Mouse (Mus musculus) heart, postnatal 14 days (tissue): Measurements from ENCODE around the gene Serpine1. TPM values are rescaled to one million over a fixed set of nuclear protein-coding genes. Genes with fewer than 3 reads are reported as not detected.
"Not testable (repeated sequence)": the region's sequence is repeated elsewhere in the genome, so short reads cannot be mapped to it uniquely, and the experiment has no call there.

ENCODE experiments used
- DNase-seq, 2 experiments: peaks; one replicate each; pipeline ENCODE4 v3.0.0; 2021 to 2022
- intact Hi-C: fragments of 180-260 bp; cut with DNase I; formaldehyde crosslinking; loops from one replicate; pipeline ENCODE4 v1.15.1; 2025
- long read RNA-seq, 2 experiments: library from polyadenylated mRNA; stranded (forward); transcript quantifications; one replicate each; pipeline ENCODE4 v2.0.0; 2021
- total RNA-seq, 2 experiments: library from RNA; stranded (reverse); gene quantifications; 2 replicates each; pipeline ENCODE4 v1.2.3; 2021

Serpine1 gene
- total RNA-seq: 10 to 100 TPM; 12.5 TPM
- long read RNA-seq, experiment 1, partial matches to known transcripts: 2 of 2 reads
- long read RNA-seq, experiment 1, other reads (novel, unspliced or antisense): 0 of 2 reads
- long read RNA-seq, experiment 2: 0 reads

DNA sequence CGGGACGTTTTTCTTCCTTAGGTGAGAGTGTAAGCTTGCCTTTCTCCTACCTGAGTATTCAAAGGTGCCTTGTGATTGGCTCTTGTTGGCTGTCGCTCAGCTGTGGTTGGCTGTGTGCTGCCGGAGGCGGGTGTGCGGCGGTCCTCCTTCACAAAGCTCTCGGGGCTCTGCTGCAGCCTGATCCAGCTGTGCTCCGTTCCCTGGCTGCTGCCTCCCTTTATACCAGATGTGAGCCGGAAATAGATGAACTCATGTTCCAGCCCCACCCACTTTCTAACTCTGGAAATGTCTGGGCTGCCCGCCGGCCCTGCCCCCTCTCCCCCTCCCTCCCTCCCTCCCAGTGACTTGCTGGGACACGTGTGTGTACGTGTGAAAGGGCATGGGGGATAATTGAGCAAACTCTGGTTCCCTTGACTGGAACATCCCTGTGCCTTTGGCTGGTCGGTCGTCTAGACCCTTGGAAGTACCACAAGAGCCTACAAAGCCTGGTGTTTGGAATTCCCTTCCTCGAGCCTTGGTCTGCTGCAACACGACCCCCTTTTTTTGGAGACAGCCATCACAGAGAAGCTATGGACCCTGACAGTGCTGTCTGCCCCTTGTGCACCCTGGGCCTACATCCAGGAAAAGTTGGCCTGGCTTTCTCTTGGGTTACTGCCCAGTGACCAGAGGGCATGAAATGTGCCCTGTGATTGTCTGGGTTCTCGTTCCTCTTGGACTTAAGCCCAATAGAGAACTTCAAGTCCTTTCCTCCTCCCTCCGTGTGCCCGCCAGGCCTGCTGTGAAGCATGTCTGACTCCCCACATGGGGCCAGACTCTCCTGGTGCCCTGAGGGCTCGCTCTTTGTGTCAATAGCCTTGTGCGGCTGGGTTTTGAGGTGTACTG lies at the start of gene Serpine1:
TSS of gene Serpine1 (minus strand) at position 190 of the 882 bp plus-strand sequence.
- peak; percentile 87 to 89 for DNase-seq
- intact Hi-C loops: no loop called here

DNA sequence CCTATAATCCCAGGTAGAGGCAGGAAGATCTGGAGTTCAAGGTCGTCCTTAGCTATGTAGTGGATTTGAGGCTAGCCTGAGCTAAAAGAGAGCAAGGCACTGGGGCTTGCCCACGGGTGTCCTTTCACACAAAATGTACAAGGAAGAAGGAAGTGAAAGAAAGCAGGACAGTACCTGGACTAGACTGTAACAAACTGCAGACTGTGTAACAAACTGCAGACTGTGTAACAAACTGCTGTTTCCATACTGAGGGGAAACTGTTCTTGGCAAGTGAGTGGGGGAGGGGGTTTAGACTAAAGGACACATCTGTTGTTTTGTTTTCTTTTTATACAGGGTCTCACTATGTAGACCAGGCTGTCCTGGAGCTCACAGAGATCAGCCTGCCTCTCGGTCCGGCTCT lies 49.2 kb upstream of the Serpine1 start:
- no peak for DNase-seq
- intact Hi-C loops: no loop called here

DNA sequence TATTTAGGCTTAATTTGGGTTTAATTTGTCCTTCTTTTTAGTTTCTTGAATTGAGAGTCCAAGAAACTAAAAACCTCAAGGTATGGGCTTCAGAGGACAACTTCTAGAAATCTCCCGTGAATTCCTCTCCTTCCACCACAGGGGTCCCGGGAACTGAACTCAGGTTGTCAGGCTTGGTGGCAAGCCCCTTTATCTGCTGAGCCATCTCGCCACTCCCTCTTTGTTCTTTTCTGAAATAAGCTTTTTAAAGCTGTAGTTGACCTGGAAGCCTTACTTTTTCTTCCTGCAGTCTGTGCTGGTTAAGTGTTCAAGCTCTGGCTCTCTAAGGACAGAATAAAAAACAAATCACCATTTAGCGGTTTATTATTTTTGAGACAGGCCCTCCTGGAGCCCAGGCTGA lies 46.8 kb upstream of the Serpine1 start:
- no peak for DNase-seq
- intact Hi-C loops: no loop called here

DNA sequence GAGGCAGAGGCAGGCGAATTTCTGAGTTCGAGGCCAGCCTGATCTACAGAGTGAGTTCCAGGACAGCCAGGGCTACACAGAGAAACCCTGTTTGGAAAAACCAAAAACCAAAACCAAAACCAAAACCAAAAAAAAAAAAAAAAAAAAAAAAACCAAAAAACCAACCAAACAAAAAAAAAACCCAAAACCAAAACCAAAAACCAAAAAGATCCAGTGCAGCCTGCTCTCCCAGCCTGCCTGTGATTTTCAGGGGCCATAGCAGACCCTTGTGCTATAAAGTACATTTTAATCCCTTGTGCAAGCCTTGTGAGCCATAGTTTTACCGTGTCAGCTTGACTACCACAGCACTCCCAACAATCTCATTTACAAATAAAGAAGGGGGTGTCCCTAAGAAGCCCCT lies 45.9 kb upstream of the Serpine1 start:
- DNase-seq, intact Hi-C loops: not testable (repeated sequence)

DNA sequence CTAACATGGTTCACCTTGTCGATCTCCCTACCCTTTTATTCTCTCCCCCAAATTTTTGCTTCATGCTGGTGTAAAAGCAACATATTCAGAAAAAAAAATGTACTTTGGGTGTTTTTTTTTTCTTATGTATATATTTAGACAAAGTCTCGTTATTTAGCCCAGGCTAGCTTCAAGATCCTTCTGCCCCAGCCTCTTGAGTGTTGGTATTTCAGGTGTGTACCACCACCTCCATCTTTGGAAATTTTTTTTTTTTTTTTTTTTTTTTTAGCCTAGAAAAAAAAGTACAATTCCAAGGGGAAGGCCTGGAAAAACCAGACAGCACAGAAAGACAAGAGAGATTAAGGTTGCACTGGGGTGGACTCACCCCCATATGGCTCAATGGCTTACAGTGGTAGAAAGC lies 44.9 kb upstream of the Serpine1 start:
- intact Hi-C loops: no loop called here

DNA sequence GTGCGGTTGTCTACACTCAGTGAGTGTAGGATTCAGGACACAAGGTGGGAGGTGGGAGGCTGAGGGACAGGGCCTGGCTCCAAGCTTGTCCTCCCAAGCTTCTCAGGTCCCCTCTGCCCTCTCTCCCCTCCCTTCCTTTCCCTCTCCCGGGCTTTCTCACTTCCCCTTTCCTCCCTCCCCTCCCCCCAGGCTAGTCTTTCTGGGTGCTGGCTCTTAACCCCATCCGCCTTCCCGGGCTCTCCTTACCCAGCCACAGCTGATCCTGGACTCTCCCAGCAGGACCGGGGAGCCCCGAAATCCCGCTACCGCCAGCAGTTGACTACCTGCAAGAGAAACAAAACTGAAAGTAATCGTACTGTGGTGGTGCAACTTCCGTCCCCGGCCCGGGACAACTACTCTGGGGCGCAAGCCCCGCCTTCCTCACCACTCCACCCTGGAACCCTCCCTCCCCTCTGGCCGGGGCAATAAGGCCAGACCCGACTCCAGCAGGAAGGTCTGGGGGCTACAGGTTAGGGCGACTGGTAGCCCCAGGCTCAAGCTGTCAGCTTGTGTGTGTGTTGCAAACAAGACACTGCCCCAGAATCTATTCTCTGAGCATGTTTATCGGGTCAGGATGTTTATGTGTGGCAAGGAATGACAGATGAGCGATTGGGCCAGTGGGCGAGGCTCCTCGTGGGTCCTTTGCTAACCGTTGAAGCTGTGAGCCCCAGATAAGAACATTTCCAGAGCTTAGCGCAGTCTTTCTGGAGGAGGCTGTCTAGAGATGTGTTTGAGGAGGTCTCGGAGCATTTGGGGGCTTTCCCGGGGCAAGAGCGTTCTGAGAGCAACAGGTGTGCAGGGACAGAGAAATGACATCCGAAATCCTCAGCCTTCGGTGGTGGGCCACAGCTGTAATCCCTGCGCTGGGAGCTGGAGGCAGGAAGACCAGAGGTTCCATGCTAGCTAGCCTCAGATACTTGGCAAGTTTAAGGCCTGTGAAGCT lies 44.1 kb upstream of the Serpine1 start, which contains the start of gene Trim56:
TSS of gene Trim56 (minus strand) at position 344 of the 982 bp plus-strand sequence.
- peak; percentile 80 to 81 for DNase-seq
- intact Hi-C loops: no loop called here

More for the DNA sequence above, 44.9 kb upstream of the Serpine1 start:
- DNase-seq: no peak

DNA sequence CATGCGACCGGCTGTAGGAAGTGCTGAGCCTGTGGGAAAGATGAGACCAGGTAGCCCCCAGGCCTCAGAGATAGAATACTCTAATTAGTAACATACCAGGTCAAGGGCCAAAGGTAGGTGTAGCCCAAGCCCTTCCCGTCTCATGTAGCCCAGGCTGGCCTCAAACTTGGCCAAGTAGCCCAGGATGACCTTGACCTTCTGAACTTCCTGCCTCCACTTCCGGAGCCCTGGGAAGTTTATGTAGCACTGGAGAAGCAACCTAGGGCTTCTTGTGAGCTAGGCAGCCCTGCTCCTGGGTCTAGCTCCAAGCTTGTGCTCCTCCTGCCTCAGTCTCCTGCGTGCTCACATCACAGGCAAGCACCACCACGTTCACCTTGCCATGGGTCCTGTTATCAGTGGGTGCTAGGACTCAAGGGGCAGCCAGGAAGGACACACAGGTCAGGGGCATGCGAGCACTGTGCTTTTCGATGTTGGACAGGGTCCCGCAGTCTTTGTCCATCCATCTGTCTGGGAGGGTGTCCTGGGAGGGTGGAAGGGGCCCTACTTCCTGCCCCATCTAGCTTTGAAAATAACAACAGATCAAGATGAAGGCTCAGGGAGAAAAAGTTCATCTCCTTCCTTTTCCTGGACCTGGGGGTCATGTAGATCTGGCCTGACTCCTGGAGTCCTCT lies 43.0 kb upstream of the Serpine1 start:
- intact Hi-C loops: no loop called here

DNA sequence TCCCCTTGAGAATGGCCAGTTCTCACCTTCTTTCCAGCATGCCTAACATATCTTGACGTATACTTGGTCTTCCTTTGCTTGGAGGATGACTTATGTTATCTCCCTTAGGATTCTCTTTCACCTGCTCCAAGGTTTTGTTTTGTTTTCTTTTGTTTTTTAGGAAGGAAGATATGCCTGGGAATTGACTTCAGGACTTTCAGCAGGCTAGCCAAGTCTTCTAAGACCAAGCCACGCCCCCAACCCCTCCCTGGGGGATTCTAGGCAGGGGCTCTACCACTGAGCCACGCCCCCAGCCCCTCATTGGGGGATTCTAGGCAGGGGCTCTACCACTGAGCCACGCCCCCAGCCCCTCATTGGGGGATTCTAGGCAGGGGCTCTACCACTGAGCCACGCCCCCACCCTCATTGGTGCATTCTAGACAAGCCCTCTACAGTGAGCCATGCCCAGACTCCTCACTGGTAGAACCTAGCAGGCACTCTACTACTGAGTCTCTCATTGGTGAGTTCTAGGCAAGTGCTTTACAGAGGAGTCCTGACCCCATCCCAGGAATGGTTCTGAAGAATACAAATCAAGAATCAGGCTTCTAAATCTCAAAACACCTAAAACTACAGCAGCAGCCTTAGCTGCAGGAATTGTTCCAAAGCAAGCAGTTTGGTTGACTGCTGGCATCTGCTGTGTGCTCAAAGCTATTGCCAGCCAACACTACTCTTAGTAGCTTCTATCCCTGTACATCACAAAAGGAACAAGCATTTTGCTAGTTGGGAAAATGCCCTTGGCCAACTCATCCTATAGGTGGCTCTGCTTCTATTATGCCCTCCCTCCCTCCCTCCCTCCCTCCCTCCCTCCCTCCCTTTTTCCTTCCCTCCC lies 39.7 kb upstream of the Serpine1 start:
- no peak for DNase-seq
- intact Hi-C loops: no loop called here

More for the DNA sequence above, 43.0 kb upstream of the Serpine1 start:
- DNase-seq: no peak

DNA sequence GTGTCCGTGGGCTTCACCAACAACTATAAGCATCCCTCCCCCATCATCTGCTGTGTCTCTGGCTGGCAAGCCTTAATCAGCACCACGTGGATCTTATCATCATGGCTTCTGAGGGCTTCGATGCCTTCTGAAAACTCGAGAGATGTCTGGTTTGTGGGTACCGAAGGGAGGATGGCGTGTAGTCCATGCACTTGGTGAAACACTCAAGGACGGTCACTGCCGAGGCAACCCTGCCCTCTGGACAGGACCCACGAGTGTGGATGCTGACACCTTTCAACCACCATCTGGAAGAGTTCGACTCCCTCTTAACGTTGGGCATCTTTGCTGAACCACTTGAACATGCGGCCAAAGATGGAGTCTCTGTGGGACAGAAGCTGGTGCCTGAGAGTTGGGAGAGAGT lies 38.8 kb upstream of the Serpine1 start:
- no peak for DNase-seq
- intact Hi-C loops: no loop called here

DNA sequence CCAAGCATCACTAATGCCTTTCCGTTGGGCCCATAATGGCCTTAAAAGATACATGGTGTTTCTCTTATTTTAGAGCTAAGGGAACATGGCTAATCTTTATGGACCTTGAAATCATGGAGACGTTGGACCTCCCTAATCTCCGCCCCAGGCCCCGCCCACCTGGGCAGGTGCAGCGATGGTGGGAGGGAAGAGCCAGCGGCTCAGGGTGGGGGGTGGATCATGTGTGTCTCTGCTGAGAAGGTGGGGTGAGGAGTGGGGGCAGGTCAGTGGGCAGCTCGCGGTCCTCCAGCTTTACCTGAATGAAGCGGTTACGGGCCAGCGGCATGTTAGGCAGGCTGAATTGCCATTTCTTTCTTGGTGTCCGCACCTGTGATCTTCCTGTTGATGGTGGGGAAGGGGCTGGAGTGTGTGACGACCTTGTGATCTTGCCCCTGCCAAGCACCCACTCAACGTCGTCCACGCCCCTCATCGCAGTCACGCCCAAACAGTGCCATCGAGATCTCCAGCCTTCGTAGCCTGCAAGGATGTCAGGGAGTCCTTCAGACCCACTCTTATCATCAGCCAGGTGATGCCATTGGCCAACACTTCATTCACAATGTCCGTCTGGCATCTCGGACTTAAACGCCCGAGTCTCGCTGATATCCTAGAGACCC lies 38.0 kb upstream of the Serpine1 start:
- intact Hi-C loops: loop anchor here (10.0 kb wide), 1 partner anchor 185 kb away; no protein-coding TSS in a partner anchor
- no peak for DNase-seq

DNA sequence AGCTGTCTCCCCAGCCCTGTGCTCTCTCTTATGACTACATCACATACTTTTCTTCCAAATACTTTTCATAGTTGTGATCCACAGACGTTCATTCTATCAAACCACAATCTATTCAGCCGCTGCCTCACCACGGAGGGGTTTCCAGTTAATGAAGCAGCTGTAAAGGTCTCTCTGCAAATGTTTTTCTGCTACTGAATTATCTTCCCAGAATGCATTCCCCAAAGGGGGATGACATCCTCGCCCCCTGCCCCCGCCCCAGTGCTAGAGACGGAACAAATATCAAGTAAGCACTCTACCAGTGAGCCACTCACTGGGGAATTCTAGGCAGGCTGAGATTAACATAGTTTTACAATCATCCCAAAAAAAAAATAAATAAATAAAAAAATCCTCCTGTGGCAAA lies 36.0 kb upstream of the Serpine1 start:
- DNase-seq: no peak
- intact Hi-C loops: loop anchor here (10.0 kb wide), 1 partner anchor 183 kb away; no protein-coding TSS in a partner anchor

DNA sequence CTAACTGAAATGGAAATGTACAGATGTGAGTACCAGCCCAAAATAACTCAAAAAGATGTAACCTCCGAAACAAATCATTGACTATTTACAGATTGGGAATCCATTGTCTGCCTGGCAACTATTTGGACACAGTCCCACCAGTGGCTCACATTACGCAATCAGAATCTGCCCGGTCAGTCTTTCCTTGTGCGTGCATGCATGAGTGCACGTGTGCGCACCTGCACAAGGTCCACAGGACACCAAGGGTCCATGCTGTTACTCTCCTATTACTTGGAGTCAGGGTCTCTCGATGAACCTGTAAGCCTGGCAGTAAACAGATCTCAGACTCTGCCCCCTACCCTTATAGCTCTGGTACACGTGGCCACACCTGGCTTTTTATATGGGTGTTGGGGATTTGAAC lies 35.6 kb upstream of the Serpine1 start:
- DNase-seq: no peak
- intact Hi-C loops: loop anchor here (1.0 to 10.0 kb wide), 3 partner anchors 45 to 183 kb away; no protein-coding TSS in a partner anchor

DNA sequence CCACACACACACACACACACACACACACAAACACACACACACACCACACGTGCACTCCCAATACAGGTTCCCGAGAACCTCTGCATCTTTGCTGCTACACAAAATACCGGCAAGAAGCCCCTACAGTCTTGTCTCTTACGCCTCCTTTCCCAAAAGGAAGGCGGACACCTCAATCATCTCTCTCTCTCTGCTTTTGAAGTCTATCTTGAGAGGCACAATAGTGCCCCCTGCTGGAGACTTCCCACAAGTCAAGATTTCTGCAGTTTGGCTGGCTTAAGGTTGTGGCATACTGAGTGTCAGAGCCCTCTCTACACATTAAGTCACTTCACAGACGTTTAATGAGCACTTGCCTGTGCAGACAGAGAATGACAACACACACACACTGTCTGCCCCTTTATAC lies 35.0 kb upstream of the Serpine1 start:
- intact Hi-C loops: loop anchor here (1.0 to 10.0 kb wide), 3 partner anchors 45 to 182 kb away; no protein-coding TSS in a partner anchor
- DNase-seq: peak; percentile 85 to 89

DNA sequence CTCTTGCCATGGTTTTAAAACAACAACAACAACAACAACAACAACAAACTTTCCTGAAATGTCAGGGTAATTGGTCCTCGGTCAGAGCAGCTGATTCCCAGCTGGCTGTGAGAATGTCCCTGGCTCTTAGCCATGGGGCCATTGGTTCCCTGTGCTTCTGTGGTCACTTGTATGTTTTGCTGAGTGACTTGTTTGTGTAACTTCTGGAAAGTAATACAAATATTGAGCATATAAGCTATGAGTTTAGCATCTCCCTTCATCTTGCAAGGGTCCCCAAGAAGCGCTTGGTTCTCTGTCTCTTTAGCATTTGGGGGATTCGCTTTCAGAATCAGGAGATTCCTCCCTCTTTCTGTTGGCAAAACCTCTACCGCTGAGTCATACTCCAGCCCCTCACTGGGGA lies 34.4 kb upstream of the Serpine1 start:
- DNase-seq: peak; percentile 61 to 68
- intact Hi-C loops: loop anchor here (10.0 kb wide), 1 partner anchor 182 kb away; no protein-coding TSS in a partner anchor

DNA sequence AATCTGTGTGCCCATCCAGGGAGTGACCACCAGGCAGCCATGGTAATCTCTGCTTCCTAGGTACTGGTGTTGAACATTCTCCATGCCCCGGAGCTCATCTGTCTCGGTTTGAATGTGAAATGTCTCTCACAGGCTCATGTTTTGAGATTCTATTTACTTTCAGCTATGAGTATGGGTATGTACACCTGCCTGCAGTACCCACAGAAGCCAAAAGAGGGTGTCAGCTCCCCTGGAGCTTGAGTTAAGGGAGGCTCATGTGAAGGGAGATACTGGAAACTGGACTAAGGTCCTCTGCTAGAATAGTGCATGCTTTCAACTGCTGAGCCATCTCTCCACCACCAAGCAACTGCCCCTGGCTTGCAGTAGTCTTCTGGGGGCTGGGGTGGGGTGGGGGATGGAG lies 31.9 kb upstream of the Serpine1 start:
- intact Hi-C loops: loop anchor here (10.0 kb wide), 1 partner anchor 179 kb away; no protein-coding TSS in a partner anchor

DNA sequence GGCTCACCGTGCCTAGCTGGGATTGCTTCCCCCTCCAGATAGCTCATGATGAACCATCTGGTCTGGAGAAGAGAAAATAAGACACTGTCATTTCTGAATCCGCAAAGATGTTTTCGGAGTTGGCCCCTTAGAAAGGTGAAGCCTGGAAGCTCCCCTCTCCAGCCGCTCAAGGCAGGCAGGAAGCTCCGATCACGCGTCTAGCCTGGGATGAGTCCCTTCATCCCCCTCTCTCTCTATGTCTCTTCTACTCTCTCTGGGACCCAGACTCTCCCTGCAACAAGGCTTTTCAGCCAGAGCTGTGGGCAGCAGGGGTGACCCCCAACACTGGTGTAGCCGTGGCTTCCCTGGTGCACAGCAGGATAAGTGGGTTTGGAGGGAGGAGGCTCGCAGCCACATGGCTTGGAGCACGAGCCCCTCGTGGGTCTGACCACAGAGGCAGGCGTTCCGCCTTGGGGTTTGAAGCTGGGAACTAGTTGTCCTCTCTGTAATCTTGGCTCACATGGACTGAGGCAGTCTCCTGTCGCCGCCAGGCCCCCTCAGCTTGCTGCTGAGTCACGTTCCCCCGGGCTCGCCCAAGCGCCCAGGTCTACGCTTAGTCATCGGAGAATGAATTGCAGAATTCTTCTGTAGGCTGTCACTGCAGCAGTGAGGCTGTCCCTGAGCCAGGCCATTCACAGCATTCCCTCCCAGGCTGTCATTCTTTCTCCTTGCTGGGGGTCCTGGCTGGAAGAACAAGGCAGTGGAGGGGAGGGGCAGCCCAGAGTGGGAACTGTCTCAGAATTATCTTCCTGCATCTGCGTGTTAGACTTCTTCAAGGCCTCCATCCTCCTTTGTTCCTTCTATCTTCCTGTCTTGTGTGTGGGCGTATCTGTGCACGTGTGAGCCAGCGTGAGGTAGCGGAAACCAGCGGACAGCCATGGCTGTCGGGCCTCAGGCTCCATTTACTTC lies 30.8 kb upstream of the Serpine1 start:
- DNase-seq: peak; percentile 63 to 66
- intact Hi-C loops: loop anchor here (10.0 kb wide), 1 partner anchor 178 kb away; no protein-coding TSS in a partner anchor

More for the DNA sequence above, 31.9 kb upstream of the Serpine1 start:
- DNase-seq: no peak

DNA sequence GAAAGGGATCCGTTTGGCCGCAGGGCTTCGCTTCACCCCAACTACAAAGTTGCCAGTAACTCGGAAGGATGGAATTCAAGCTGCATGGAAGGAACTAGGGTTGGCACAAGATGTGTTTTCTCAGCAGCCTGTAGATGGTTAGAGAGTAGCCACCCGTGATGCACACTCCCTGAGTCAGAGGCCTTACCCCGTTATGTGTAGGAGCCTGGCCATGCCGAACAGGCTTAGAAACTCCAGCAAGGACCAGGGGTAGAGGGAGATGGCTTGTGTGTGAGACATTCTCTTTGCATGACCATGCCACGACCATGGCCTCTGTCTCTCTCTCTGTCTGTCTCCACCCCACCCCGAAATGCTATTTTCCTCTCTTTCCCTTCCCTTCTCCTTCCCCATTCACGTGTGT lies 30.0 kb upstream of the Serpine1 start:
- intact Hi-C loops: loop anchor here (10.0 kb wide), 1 partner anchor 177 kb away; no protein-coding TSS in a partner anchor
- DNase-seq: no peak
